Mouse (Mus musculus) myocyte (in vitro differentiated cells): ENCODE results near the gene Grk3. TPM values are rescaled to one million over a fixed set of nuclear protein-coding genes. Genes with fewer than 3 reads are reported as not detected.

Source experiments
- H3K27me3 ChIP-seq: one replicate; pipeline ENCODE4 v1.6.1; 2011; ENCODE audit not compliant: control insufficient read depth, insufficient read depth, insufficient read length
- H3K36me3 ChIP-seq: one replicate; pipeline ENCODE4 v1.6.1; 2011; ENCODE audit not compliant: control insufficient read depth, insufficient read depth
- H3K4me2 ChIP-seq: one replicate; pipeline ENCODE4 v1.6.1; 2011; ENCODE audit warnings: low read depth, control low read depth
- H3K4me3 ChIP-seq: one replicate; pipeline ENCODE4 v1.5.1; 2011; ENCODE audit warnings: mild to moderate bottlenecking, control low read depth, moderate library complexity
- H3K79me2 ChIP-seq: one replicate; pipeline ENCODE4 v1.6.1; 2011; ENCODE audit not compliant: control insufficient read depth, insufficient read depth
- H3ac ChIP-seq: one replicate; pipeline ENCODE4 v1.6.1; 2011; ENCODE audit not compliant: control insufficient read depth, insufficient read length
- CEBPB ChIP-seq: IDR thresholded peaks from 2 replicates; pipeline ENCODE4 v1.6.1; 2011; ENCODE audit warnings: mild to moderate bottlenecking, moderate library complexity; ENCODE audit not compliant: poor library complexity, insufficient read depth, severe bottlenecking
- E2F4 ChIP-seq: IDR thresholded peaks from one replicate; pipeline ENCODE4 v1.6.1; 2011; ENCODE audit warnings: mild to moderate bottlenecking, control low read depth, moderate library complexity; ENCODE audit not compliant: insufficient read depth
- MAX ChIP-seq: IDR thresholded peaks from one replicate; pipeline ENCODE4 v1.6.1; 2011; ENCODE audit warnings: low read depth, mild to moderate bottlenecking, control low read depth
- MYOD1 ChIP-seq, 3 experiments: IDR thresholded peaks; one replicate each; pipeline ENCODE4 v1.6.1; 2011; ENCODE audit warnings: control low read depth in 2 of 3, low read depth in 2 of 3, mild to moderate bottlenecking in 2 of 3, moderate library complexity in 1 of 3; ENCODE audit not compliant: insufficient read length in 2 of 3, control insufficient read depth in 1 of 3
- MYOG ChIP-seq, 3 experiments: IDR thresholded peaks; one replicate each; pipeline ENCODE4 v1.6.1; 2011; ENCODE audit warnings: control low read depth in 2 of 3, low read depth in 2 of 3, mild to moderate bottlenecking in 2 of 3; ENCODE audit not compliant: insufficient read length in 2 of 3, control insufficient read depth in 1 of 3, insufficient read depth in 1 of 3
- POLR2A ChIP-seq: IDR thresholded peaks from one replicate; pipeline ENCODE4 v1.6.1; 2011; ENCODE audit warnings: low read depth, mild to moderate bottlenecking, control low read depth, moderate library complexity; ENCODE audit not compliant: insufficient read length
- POLR2AphosphoS2 ChIP-seq: IDR thresholded peaks from one replicate; pipeline ENCODE4 v1.6.1; 2011; ENCODE audit warnings: low read depth, control low read depth; ENCODE audit not compliant: insufficient read length
- REST ChIP-seq: IDR thresholded peaks from one replicate; pipeline ENCODE4 v1.6.1; 2011; ENCODE audit warnings: mild to moderate bottlenecking, control low read depth, moderate library complexity; ENCODE audit not compliant: insufficient read depth, insufficient read length
- SRF ChIP-seq: IDR thresholded peaks from one replicate; pipeline ENCODE4 v1.6.1; 2011; ENCODE audit warnings: low read depth; ENCODE audit not compliant: control insufficient read depth, insufficient read length
- TCF12 ChIP-seq: IDR thresholded peaks from one replicate; pipeline ENCODE4 v1.6.1; 2011; ENCODE audit warnings: mild to moderate bottlenecking, control low read depth; ENCODE audit not compliant: poor library complexity, insufficient read depth, severe bottlenecking
- TCF3 ChIP-seq: IDR thresholded peaks from one replicate; pipeline ENCODE4 v1.6.1; 2011; ENCODE audit warnings: low read depth, control low read depth; ENCODE audit not compliant: insufficient read length
- USF1 ChIP-seq: IDR thresholded peaks from one replicate; pipeline ENCODE4 v1.6.1; 2011; ENCODE audit warnings: low read depth, mild to moderate bottlenecking, control low read depth, moderate library complexity
- polyA plus RNA-seq: library from polyadenylated mRNA; unstranded; fragments of >200 nt; fragmentation: generic; extraction: Trizol; gene quantifications from one replicate; pipeline ENCODE4 v1.2.1, GENCODE M21; 2012; ENCODE audit warnings: missing spikeins

Grk3 gene
- polyA plus RNA-seq, 1 experiment: not detected

GRCm38 (mm10) chr5:112941001-112941400 is 74.6 kb downstream of the Grk3 start:
- TF ChIP-seq MYOD1 (IDR thresholded peaks at IDR 0.05; ENCODE audit: control insufficient read depth in 1 of 3, insufficient read length in 2 of 3, low read depth in 2 of 3) (no peak), SRF (no peak), E2F4 (no peak)
- Histone ChIP-seq H3ac (no peak overlapping the region), H3K4me3 (no peak overlapping the region), H3K27me3 (no peaks in the 10 kb centered on the region), H3K79me2 (no peaks in the 10 kb centered on the region), H3K4me2 (no peak overlapping the region), H3K36me3 (no peaks in the 10 kb centered on the region)

GRCm38 (mm10) chr5:112936632-112937031 is 79.0 kb downstream of the Grk3 start:
- TF ChIP-seq TCF12: no peak
- no peak for TF ChIP-seq TCF3
- no peak for TF ChIP-seq E2F4
- no peak for TF ChIP-seq SRF
- TF ChIP-seq POLR2A: no peak
- no peak for TF ChIP-seq MYOD1 (IDR thresholded peaks at IDR 0.05; ENCODE audit: control insufficient read depth in 1 of 3, insufficient read length in 2 of 3, low read depth in 2 of 3)
- TF ChIP-seq REST: no peak
- TF ChIP-seq USF1: no peak
- no peak for TF ChIP-seq MYOG (IDR thresholded peaks at IDR 0.05; ENCODE audit: control insufficient read depth in 1 of 3, insufficient read depth in 1 of 3, insufficient read length in 2 of 3, low read depth in 2 of 3)
- no peak for TF ChIP-seq POLR2AphosphoS2
- TF ChIP-seq MAX: no peak
- no peak for TF ChIP-seq CEBPB
- no peaks in the 10 kb centered on the region for H3K36me3 ChIP-seq

GRCm38 (mm10) chr5:112935436-112935835 is 80.2 kb downstream of the Grk3 start:
- Histone ChIP-seq H3ac (no peak overlapping the region), H3K27me3 (no peaks in the 10 kb centered on the region), H3K79me2 (no peaks in the 10 kb centered on the region), H3K4me3 (no peak overlapping the region), H3K4me2 (no peak overlapping the region), H3K36me3 (no peaks in the 10 kb centered on the region)
- TF ChIP-seq TCF3: no peak
- TF ChIP-seq MAX: no peak
- TF ChIP-seq MYOD1 (IDR thresholded peaks at IDR 0.05; ENCODE audit: control insufficient read depth in 1 of 3, insufficient read length in 2 of 3, low read depth in 2 of 3): no peak

More at GRCm38 (mm10) chr5:112936632-112937031, 79.0 kb downstream of the Grk3 start:
- Histone ChIP-seq H3K4me2 (no peak overlapping the region), H3K27me3 (no peaks in the 10 kb centered on the region), H3K4me3 (no peak overlapping the region), H3K79me2 (no peaks in the 10 kb centered on the region), H3ac (no peak overlapping the region)

DNA sequence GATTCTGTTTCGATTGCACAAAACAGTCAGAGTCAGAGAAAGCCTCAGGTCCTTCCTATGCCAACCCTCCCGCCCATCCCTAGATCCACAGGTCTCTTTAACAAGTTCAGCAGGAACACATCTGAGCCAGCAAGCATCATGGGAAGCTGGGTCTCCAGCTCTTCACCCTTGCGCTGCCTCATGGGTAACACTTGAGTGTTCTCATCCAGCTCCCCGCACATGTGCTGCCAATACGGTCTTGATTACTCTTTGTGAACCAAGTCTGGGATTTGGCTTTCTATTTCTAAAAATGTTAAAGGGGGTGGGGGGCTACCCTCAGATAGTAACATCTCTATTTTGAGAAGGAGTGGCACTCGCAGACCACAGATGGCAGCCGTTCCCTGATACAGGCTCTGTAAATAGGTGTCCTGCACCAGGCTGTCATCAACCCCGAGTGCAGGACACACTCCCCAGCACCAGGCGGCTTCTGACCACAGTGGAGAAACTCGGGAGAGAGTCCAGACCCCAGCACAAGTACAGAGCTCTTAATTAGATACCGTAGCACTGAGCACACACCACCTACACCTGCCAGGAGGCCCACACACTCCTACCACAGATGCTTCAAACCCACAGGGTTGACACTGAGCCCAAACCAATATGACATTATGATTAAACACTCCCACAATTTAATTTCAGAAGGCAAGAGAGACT is 82.6 kb downstream of the Grk3 start:
- Histone ChIP-seq H3K79me2 (no peaks in the 10 kb centered on the region), H3K36me3 (no peaks in the 10 kb centered on the region), H3K4me2 (no peak overlapping the region), H3K27me3 (no peaks in the 10 kb centered on the region), H3K4me3 (no peak overlapping the region), H3ac (no peak overlapping the region)
- TF ChIP-seq POLR2AphosphoS2 (no peak), USF1 (no peak), REST (no peak), E2F4 (no peak), SRF (no peak), MYOD1 (IDR thresholded peaks at IDR 0.05; ENCODE audit: control insufficient read depth in 1 of 3, insufficient read length in 2 of 3, low read depth in 2 of 3) (no peak), MYOG (IDR thresholded peaks at IDR 0.05; ENCODE audit: control insufficient read depth in 1 of 3, insufficient read depth in 1 of 3, insufficient read length in 2 of 3, low read depth in 2 of 3) (no peak)

DNA sequence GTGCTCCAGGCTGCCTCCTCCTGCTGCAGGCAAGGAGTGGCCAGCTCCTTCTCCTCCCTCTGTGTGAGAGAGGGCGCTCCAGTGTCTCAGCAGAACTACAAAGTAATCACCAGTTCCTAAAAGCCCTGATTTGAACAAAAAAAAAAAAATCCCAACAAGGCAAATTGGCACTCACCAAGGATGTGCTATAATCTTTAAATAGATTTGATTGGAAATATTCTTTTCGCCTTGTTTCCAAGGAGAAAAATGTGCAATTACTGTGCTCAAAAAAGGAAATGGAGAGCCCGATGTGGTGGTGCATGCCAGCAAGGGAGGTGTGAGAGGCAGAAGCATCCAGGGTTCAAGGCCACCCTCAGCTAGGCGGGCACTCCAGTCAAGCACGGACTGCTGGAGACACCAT is 83.7 kb downstream of the Grk3 start:
- no peak for TF ChIP-seq POLR2A
- TF ChIP-seq POLR2AphosphoS2: no peak
- no peak for TF ChIP-seq SRF
- TF ChIP-seq MYOD1 (IDR thresholded peaks at IDR 0.05; ENCODE audit: control insufficient read depth in 1 of 3, insufficient read length in 2 of 3, low read depth in 2 of 3): no peak
- no peak for TF ChIP-seq E2F4
- TF ChIP-seq TCF3: no peak
- TF ChIP-seq TCF12: no peak
- no peak for TF ChIP-seq USF1
- TF ChIP-seq REST: no peak
- TF ChIP-seq CEBPB: no peak
- no peak for TF ChIP-seq MAX
- TF ChIP-seq MYOG (IDR thresholded peaks at IDR 0.05; ENCODE audit: control insufficient read depth in 1 of 3, insufficient read depth in 1 of 3, insufficient read length in 2 of 3, low read depth in 2 of 3): no peak
- no peaks in the 10 kb centered on the region for H3K79me2 ChIP-seq
- H3K36me3 ChIP-seq: no peaks in the 10 kb centered on the region
- no peak overlapping the region for H3K4me3 ChIP-seq
- H3ac ChIP-seq: no peak overlapping the region
- H3K27me3 ChIP-seq: no peaks in the 10 kb centered on the region
- no peak overlapping the region for H3K4me2 ChIP-seq
